Mouse (Mus musculus) stomach, adult 2 months (tissue): ENCODE results near the gene Nmt1. TPM values are rescaled to one million over a fixed set of nuclear protein-coding genes. Genes with fewer than 3 reads are reported as not detected.

Experiments
- polyA plus RNA-seq: library from polyadenylated mRNA; depleted of rRNA; stranded (reverse); fragments of >200 nt; gene quantifications from 2 replicates; pipeline ENCODE4 v1.2.3, GENCODE M21; 2012; rRNA removed

Nmt1 gene
- 4.6 and 5.0 TPM in 2 replicates for polyA plus RNA-seq

GRCm38 (mm10) chr11:103028176-103028891 is at the start of gene Nmt1, which contains the start of gene Dcakd:
Gene Nmt1 (plus strand): TSS chr11:103028190.
Gene Dcakd (minus strand): TSS chr11:103028333.

DNA sequence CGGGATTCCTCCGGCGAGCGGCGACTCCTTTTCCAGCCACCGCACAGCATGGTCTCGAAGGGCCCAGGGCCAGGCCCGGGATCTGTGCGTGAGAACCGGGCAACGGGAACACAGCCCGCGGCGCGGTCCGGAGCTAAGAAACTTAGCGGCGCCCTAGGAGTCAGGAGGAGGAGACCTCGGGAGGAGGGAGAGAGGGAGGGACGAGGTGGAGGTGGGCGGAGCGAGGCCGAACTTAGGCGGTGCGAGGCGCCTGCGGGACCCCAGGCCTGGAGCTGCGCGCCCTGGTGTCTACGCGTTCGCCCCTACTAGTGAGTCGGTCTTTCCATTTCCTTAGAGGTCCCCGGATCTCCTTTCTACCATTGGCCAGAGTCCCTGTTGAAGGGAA is 73.5 kb downstream of the Nmt1 start, which contains the start of the genes Plcd3 and Acbd4:
Gene Plcd3 (minus strand): TSS at position 178 of the 385 bp plus-strand sequence.
Gene Acbd4 (plus strand): TSS at position 202 of the 385 bp plus-strand sequence.

DNA sequence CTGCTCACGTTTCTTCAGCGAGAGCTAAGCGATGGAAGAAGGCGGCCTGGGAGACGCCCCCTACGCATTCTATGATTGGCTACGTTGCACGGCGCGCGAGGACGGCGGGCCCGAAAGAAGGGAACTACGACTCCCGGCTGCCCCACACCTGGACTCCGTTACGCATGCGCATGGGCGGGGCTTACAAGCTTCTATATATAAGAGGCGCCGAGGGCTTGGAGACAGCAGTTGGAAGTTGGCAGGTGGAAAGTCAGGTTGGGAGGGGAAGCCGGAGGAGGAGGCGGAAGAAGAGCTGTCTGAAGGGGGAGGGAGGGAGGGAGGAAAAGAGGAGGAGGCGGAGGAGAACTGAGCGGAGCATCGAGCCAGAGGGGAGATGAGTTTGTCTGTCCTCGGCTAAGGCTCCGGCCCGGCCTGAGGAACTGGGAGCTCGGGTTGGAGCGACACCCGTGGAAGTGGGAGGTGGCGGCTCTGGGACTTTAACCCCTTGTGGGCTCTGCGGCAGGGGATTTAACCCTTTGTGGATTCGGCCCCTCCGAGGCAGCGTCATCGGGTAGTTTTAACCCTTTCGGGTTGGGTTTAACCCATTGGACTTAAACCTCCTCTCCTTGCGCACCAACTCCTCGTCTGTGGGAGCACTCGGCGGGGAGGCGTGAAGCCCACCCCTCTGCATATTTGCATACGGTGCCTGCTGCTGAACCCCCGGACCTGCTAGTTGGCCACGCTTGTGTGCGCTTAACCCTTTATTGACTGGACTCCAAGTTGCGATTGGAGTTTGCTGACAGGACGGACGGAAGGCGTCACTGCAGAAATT is 88.2 kb downstream of the Nmt1 start, which contains the start of gene Hexim1:
Gene Hexim1 (plus strand): TSS at position 224 of the 811 bp plus-strand sequence.

Other genes starting within 250 kb of the Nmt1 start
- gene Gjc1, start 208.5 kb upstream of the Nmt1 start, polyA plus RNA-seq: 1.1 and 1.4 TPM in 2 replicates
- 1.1 and 1.5 TPM in 2 replicates for gene Higd1b, start 192.3 kb upstream of the Nmt1 start, polyA plus RNA-seq
- 79.4 and 84.6 TPM in 2 replicates for gene Eftud2, start 147.2 kb upstream of the Nmt1 start, polyA plus RNA-seq
- gene Ccdc103, start 147.0 kb upstream of the Nmt1 start, polyA plus RNA-seq: 0.21 TPM in 1 of 2 replicates, not detected in the other
- not detected in 2 replicates for gene Fam187a, start 143.0 kb upstream of the Nmt1 start, polyA plus RNA-seq
- 1.6 and 2.5 TPM in 2 replicates for gene Gfap, start 127.3 kb upstream of the Nmt1 start, polyA plus RNA-seq
- 1.7 and 2.3 TPM in 2 replicates for gene Kif18b, start 103.1 kb upstream of the Nmt1 start, polyA plus RNA-seq
- 1.0 and 2.7 TPM in 2 replicates for gene C1ql1, start 81.5 kb upstream of the Nmt1 start, polyA plus RNA-seq
- gene Dcakd, start 143 bp downstream of the Nmt1 start, polyA plus RNA-seq: 32.2 and 34.9 TPM in 2 replicates
- gene Plcd3, start 73.5 kb downstream of the Nmt1 start, polyA plus RNA-seq: 16.8 and 24.3 TPM in 2 replicates
- gene Acbd4, start 73.5 kb downstream of the Nmt1 start, polyA plus RNA-seq: 21.4 and 26.6 TPM in 2 replicates
- 4.0 and 4.1 TPM in 2 replicates for gene Hexim1, start 88.0 kb downstream of the Nmt1 start, polyA plus RNA-seq
- 0.74 and 1.3 TPM in 2 replicates for gene Hexim2, start 104.2 kb downstream of the Nmt1 start, polyA plus RNA-seq
- 2.4 TPM in 2 replicates for gene Fmnl1, start 142.9 kb downstream of the Nmt1 start, polyA plus RNA-seq
- 1.4 TPM in 2 replicates for gene 1700023F06Rik, start 180.4 kb downstream of the Nmt1 start, polyA plus RNA-seq
- not detected in 2 replicates for gene Spata32, start 190.2 kb downstream of the Nmt1 start, polyA plus RNA-seq
- gene Map3k14, start 239.3 kb downstream of the Nmt1 start, polyA plus RNA-seq: 8.2 and 10.5 TPM in 2 replicates